Comparison of ENCODE assay signal across 23 mouse cellular contexts in the genomic region with DNA sequence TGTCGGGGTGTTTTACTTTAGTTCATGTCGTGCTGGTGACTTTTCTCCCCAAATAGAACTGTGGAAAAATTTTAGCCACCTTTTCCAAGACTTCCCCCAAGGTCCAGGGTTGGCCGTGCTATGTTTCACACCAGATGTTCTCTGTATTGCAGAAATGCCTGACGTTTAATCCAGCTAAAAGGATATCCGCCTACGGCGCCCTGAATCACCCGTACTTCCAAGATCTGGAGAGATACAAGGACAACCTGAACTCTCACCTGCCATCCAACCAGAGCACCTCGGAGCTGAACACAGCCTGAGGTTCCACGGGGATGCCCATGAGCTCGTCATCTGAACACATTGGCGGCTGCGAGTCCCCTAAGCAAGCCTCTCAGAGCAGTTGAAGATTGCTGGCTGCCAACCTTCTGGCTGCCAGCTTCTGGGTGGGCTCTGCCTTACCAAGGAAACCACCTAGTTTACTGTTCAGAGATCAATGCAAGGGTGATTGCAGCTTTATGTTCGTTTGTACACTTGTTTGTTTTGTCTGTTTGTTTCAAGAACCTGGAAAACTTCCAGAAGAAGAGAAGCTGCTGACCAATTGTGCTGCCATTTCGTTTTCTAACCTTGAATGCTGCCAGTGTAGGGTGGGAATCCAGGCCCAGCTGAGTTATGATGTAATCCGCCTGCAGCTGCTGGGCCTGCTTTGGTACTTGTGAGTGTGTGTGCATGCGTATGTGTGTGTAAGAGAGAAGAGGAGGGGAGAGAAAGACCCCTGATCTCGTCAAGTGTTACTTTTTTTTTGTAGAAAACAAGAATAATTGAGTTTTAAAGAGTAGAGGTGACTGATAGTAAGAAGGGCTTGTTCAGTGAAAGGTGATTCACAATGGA.
"Had no signal": no experiment of that assay in that cellular context is flagged by ENCODE, and none has a peak within 500 bp of the region (broad histone marks: within the 10 kb centered on the region; RNA-seq: fewer than 3 reads in every experiment).

No protein-coding gene starts in this region.

- H3K9ac ChIP-seq: limb, embryonic 13.5 days; liver, embryonic 12.5 days; liver, embryonic 15.5 days; lung, embryonic 15.5 days; midbrain, embryonic 15.5 days; neural tube, embryonic 12.5 days; neural tube, embryonic 15.5 days had no signal

- H3K9me3 ChIP-seq: limb, embryonic 10.5 days; limb, embryonic 13.5 days; liver, embryonic 12.5 days; liver, embryonic 15.5 days; lung, embryonic 15.5 days; midbrain, embryonic 15.5 days; neural tube, embryonic 12.5 days; neural tube, embryonic 15.5 days had no signal

- H3K27me3 ChIP-seq: limb, embryonic 13.5 days; liver, embryonic 12.5 days; liver, embryonic 15.5 days; lung, embryonic 15.5 days; midbrain, embryonic 15.5 days; neural tube, embryonic 12.5 days; neural tube, embryonic 15.5 days had no signal

- H3K4me3 ChIP-seq: layer of hippocampus, adult 2 months; limb, embryonic 10.5 days; limb, embryonic 13.5 days; liver, embryonic 12.5 days; liver, embryonic 15.5 days; lung, embryonic 15.5 days; midbrain, embryonic 15.5 days; neural tube, embryonic 12.5 days; neural tube, embryonic 15.5 days had no signal

- DNase-seq: kidney, postnatal 25 days; layer of hippocampus, adult 9-11 months; liver; lung, adult 18-20 months; lung, postnatal 10 days; lung, postnatal 36 days; right cerebral cortex, adult 18-20 months; right cerebral cortex, postnatal 14 days; right cerebral cortex, postnatal 4 days; thymus, adult 2 months; thymus, postnatal 14 days had no signal

- H3K27ac ChIP-seq: kidney, postnatal 0 days; layer of hippocampus, adult 2 months; limb, embryonic 10.5 days; limb, embryonic 13.5 days; liver, embryonic 12.5 days; liver, embryonic 15.5 days; lung, embryonic 15.5 days; midbrain, embryonic 15.5 days; neural tube, embryonic 12.5 days; neural tube, embryonic 15.5 days; stomach, postnatal 0 days had no signal

- H3K4me2 ChIP-seq: limb, embryonic 13.5 days; liver, embryonic 12.5 days; liver, embryonic 15.5 days; lung, embryonic 15.5 days; midbrain, embryonic 11.5 days; midbrain, embryonic 15.5 days; neural tube, embryonic 12.5 days; neural tube, embryonic 15.5 days had no signal

- H3K36me3 ChIP-seq: midbrain, embryonic 15.5 days; neural tube, embryonic 15.5 days had no signal

- H3K4me1 ChIP-seq: limb, embryonic 10.5 days; limb, embryonic 13.5 days; midbrain, embryonic 15.5 days had no signal

- ATAC-seq: liver, embryonic 12.5 days; midbrain, embryonic 15.5 days had no signal
